Mouse (Mus musculus) T-cell, adult 2 months (primary cell): Measurements from ENCODE around the gene Pcgf3.

Source experiments
- DNase-seq: peaks from one replicate; pipeline ENCODE4 v3.0.0; 2022; ENCODE audit warnings: low spot score

The Pcgf3 gene

GRCm38 (mm10) chr5:108461082-108462065, at the start of gene Pcgf3:
Gene Pcgf3, plus strand, starts transcription at chr5:108461232.
- peak; percentile 98 for DNase-seq

DNA sequence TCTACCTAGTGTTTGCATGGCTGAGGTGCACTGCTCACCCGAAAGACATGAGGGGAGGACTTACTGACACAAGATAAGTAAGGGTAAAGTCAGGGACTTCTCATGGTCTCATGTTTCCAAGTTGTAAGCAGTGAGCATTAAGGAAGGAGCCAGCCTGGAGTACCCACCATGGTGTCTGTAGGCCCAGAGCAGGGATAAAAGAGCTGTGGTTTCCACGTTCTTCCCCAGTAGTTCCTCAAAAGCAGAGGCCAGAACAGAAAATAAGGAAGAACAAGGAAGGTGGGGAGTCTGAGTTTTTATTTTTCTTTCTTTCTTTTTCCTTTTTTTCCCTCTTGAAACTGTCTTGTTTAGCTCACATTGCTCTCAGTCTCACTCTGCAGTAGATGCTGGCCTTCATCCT, 46.3 kb upstream of the Pcgf3 start:
- no peak for DNase-seq

DNA sequence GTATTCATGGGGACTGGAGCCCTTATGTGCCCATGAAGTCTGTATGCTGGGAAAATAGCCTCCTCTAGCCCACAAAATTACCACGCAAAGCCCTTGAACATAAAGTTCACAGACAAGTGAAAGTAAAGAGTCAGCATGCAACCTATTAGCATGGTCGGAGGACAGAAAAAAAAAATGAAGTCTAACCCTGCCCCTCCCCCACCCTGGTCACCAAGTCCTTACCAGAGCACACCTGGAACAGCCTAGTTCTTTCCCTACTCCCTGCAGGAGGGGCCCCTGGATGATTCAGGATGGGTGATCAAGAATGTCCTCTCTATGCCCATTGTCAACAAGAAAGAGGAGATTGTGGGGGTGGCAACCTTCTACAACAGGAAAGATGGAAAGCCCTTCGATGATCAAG, 38.3 kb upstream of the Pcgf3 start:
- DNase-seq: no peak

GRCm38 (mm10) chr5:108423427-108423826, 37.6 kb upstream of the Pcgf3 start:
- no peak for DNase-seq

- peak; percentile 28 for DNase-seq
These were observed 33.8 kb upstream of the Pcgf3 start for GRCm38 (mm10) chr5:108427186-108427585.

DNA sequence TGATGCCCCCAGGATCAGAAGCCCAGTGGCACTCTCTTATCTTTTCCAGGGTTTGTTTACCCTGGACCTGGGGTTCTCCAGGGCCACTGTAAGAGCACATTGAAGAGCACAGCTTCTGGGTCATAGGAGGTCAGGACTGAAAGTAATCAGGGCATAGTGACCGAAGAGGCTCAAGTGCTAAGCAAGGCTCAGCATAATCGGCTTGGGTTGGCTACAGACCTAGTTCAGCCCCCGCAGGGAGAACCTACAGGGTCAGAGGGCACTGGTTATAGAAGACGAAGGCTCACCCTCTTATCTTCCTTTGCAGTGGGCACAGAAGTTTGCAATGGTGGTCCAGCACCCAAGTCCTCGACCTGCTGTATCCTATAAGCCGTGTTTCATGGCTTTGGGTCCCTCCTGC, 29.8 kb upstream of the Pcgf3 start:
- no peak for DNase-seq

DNA sequence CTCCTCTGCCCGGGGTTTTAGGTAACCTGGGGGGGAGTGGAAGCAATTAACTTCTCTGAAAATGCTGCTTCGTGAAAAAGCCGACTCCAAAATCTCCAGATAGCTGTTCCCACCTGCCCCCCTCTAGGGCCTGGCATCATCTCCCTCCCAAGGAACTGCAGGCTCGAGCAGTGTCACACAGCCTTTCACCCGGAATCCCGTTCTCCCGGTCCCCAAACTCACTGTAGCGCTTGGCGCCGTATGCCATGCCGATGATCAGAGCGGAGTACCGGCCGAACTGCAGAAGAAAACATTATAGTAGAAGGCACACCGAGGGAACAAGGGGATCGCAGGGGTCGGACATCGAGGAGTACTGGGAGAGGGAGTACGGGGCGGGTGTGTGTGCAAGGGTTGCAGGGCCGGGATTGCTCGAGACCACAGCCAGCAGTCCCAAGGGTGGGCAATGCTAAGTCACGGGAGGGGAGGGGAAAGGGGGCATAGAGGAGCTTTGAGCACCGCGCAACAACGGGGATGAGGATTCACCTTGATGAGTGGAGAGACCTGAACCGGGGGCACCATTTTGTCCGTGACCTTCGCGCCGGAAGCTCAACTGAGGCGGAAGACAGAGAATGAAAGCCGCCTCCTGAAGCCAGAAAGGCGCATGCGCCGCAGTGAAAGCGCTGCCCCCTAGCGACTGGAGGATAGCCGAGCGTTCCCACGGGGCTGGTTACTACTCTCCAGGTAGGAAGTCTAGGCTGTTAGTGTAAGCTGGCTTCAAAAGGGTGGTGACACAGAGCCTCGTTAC, 27.0 kb upstream of the Pcgf3 start, which contains the start of gene Atp5k:
Gene Atp5k (minus strand): TSS at position 645 of the 784 bp plus-strand sequence.
- DNase-seq: peak; percentile 94

DNA sequence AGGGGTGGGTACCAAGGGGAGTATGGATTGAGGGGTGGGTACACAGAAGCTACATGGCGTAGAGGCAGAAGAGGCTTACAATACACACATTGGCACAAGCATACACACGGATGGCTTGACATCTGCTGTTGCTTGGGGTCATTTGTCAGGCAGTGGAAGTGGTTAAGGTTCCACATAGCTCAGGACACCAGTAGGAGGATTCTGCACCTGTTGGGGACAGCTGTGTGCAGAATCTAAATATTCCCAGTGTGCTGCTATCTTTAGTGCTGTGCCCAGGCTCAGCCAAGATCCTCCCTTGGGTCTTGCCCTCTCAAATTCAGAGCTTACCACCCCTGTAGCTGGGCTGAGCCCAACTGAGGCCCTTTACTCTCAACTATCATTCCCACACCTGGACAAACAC, 24.9 kb upstream of the Pcgf3 start:
- no peak for DNase-seq

GRCm38 (mm10) chr5:108446973-108447372, 14.1 kb upstream of the Pcgf3 start:
- no peak for DNase-seq

DNA sequence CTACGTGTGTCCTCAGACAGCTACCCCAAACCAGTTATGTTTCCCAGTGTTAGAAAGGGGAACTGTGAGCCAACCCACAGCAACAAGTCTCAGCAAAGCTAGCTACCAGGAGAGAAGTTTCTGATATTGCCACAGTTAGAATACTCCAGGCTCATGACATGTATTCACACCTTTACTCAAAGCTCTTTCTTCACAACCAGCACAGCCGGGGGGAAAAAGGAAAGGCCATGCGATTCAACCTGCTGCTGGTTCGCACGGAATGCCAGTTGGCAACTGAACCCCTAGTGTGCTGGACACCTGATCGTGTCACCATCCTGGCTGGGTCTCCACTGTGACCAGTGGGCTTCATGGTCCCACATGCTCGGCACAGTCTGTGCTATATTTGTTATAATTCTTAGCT, 13.2 kb upstream of the Pcgf3 start:
- no peak for DNase-seq

DNA sequence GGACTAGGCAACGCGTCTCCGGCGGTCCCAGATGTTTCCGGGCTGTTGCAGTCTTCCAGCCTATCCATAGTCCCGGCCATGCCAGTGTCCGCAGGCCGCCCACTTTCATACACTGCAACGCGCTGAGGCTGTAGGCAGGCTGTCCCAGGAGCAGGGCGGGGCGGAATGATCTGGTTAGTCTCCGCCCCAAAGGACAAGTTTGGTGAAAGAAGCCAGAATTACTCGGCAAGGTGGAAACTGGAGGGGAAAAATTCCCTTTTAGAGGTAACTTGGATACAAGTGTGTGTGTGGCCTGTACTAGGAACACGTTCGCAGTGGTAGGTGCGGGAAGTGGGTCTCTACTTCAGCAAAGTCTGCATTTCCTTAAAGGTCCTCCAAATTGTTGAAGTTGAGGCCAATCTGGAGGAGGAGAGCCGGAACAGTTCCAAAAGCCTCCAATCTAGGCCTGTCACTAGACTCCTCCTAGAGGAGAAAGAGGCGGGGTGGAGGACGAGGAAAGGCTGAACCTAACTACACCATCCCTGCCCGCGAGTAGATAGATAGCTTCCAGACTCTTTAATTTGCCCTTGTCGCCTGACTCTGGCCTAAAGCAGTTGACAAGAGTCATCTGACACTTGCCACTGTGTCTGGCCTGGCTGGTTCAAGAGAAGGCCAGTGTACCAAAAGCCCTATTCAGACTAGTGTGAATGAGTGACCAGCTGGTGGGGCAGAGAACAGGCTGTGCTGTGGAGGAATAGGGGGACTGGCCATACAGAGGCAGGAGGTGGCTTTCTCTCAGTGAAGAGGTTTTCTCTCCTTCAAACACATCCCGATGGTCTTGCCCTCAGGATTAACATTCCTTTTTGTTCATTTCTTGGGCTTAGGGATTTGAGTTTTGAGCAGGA, 12.0 kb upstream of the Pcgf3 start, which contains the start of gene Mfsd7a:
Gene Mfsd7a (minus strand): TSS at position 107 of the 884 bp plus-strand sequence.
- no peak for DNase-seq

- no peak for DNase-seq
These were observed 10.0 kb upstream of the Pcgf3 start for GRCm38 (mm10) chr5:108450837-108451540.

DNA sequence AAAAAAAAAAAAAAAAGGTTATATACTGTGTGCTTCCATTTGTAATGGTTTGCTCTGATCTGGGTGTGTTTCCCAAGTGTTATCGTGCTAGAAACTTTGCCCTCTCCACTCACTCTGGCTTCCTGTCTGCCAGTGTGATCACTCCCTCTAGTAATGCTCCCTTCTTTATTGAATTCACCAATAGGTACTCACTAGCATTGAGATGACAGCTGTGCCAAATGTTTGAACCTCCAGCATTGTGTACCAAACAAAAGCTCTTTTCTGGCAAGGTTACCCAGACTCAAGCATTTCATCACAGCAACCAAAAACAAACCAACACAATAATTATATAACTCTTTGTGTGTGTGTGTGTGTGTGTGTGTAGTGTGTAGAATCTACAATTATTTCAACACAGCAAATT, 9.4 kb upstream of the Pcgf3 start:
- no peak for DNase-seq

DNA sequence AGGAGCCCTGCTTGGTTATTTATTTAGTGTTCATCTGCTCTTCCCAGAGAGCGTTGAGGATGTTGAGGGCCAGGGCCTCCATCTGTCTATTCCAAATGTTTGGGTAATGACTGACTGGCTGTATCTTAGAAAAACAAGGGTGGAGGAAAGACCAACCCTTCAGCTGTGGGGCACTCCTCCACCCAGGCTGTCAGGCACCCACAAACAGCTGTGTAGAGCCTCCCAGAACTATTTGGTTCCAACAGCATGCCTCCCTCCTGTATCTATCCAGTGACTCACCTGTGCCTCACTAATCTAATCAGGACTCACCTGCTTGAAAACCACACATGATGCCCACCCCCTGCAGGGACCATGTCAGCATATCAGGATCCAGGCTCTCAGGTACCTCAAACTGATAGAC, 8.6 kb upstream of the Pcgf3 start:
- DNase-seq: no peak

DNA sequence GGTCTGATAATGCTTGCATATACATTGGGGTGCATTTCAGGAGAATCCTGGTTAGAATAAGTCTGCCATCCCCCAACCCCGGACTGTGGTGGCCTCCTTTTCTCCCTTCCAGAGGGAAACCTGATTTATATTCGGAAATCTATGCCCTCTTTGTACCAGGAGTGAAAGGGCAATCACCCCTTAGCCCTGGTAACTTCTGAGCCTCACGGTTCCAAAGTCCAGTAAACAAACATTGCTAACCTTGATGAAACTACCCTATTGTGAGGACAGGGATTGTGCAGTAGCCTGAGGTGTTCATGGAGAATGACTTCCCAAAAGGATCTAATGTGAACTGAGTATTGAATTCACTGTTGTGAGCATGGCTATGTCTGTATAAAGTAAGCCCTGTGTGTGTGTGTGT, 6.9 kb upstream of the Pcgf3 start:
- no peak for DNase-seq

DNA sequence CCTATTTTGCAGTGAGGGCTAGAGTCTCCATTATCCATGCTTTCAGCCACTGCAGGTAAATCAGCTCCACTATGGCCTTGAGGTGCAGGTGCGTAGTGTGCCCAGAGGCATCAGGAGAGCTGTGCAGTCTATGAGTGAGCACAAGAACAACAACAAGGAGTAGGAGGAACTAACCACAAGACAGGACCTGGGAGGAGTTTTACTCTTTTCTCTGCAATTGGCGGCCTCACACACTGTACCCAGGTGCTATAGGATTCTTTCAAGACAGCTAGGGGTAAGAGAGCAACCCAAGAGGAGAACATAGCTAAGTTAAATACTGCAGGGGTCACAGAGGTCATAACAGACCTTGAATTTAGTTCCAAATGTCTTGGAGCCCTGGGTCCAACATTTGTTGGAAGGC, 2.3 kb upstream of the Pcgf3 start:
- DNase-seq: no peak

DNA sequence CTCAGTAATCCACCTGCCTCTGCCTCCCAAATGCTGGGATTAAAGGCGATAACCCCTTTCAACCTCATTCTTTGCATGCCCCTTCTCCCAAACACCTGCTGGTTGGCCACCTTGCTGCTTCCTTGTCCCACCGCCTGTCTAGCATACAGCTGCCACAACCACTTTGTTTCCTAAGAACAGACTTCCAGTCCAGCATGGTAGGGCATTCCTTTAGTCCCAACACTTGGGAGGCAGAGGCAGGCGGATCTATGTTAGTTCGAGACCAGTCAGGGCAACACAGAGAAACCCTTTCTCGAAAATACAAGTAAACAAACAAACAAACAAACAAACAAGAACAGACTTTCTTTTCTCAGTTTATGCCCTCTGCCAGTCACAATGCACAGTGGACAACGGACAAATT, 571 bp upstream of the Pcgf3 start:
- no peak for DNase-seq

DNA sequence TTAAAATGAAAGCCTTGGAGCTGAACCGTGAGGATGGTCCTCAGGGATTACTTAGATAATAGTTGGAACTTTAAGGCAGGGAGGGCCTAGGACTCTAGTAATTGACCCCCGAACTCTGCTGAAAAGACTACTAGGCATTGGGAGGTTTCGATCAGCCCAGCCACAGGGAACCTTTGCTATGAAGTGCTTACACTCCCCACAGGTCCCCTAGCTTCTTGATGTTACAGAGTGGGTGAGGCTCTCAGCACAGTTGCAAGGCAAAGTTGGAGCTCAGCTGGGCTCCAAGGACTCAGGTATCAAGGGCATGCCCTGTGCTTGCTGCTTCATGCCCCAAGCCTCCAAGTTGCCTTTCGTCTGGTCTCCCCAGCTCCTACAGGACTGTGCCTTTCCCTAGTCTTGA, 1.4 kb downstream of the Pcgf3 start:
- DNase-seq: no peak

DNA sequence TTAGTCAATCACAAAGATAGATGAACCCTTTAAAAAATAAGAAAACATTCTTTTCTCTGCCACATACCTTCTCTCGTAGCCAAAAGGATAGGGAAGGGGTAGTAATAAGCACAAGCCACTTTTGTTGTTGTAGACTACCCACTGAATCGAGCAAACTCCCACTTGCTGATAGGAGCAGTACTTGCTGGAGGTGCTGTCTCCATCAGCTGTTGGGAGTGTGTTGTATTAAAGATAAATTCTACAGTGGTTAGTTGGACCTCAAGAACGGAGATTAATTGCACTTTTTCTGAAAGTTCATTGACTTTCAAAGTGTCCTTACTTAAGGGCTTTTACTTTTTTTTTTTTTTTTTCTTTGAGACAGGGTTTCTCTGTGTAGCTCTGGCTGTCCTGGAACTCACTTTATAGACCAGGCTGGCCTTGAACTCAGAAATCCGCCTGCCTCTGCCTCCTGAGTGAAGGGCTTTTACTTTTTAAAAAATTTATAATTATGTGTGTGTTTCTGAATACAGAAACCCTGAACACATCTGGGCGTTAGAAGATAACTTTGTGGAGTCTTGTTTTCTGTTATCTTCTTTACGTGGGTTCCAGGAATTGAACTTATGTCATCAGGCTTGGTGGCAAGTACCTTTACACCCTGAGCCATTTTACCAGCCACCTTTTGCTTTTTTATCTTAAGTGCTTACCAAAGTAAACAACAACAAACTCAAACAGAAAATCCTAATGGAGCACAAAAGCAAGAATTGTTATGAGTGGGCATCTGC, 4.3 kb downstream of the Pcgf3 start:
- no peak for DNase-seq

GRCm38 (mm10) chr5:108466647-108467046, 5.6 kb downstream of the Pcgf3 start:
- no peak for DNase-seq
